Comparison of ENCODE assay signal across 7 mouse cellular contexts in genomic region chr16:50201546-50202151, GRCm38 (mm10).
DNase-seq lines count a peak whose midpoint lies in the region; ATAC-seq and TF ChIP-seq lines count a peak whose summit lies in the region.

No protein-coding gene starts in this region.

- H3K27ac ChIP-seq in kidney, embryonic 16.5 days (ENCODE audit: low read length), result no peak overlapping the region
- no peak overlapping the region for H3K27ac ChIP-seq in ES-Bruce4 (ENCODE audit: insufficient read depth, low read length)
- no peak overlapping the region for H3K27ac ChIP-seq in embryonic facial prominence, embryonic 14.5 days (replicated peaks; ENCODE audit: low read depth, low read length)

- H3K4me3 ChIP-seq in kidney, embryonic 16.5 days (ENCODE audit: low read length), result no peak overlapping the region
- no peak overlapping the region for H3K4me3 ChIP-seq in ES-Bruce4 (ENCODE audit: low read depth, low read length)
- no peak overlapping the region for H3K4me3 ChIP-seq in embryonic facial prominence, embryonic 14.5 days (ENCODE audit: low read depth, low read length)

- no peak overlapping the region for H3K4me2 ChIP-seq in kidney, embryonic 16.5 days (replicated peaks; ENCODE audit: low read depth, low read length)
- H3K4me2 ChIP-seq in embryonic facial prominence, embryonic 14.5 days (ENCODE audit: low read depth, low read length), result no peak overlapping the region

- H3K9ac ChIP-seq in kidney, embryonic 16.5 days (replicated peaks; ENCODE audit: low read length), result no peak overlapping the region
- H3K9ac ChIP-seq in ES-Bruce4 (ENCODE audit: low read depth, poor library complexity, severe bottlenecking), result no peak overlapping the region
- H3K9ac ChIP-seq in embryonic facial prominence, embryonic 14.5 days (ENCODE audit: low read depth, low read length), result no peak overlapping the region

- no peak for ATAC-seq in kidney, embryonic 16.5 days (ENCODE audit: low FRiP score, low TSS enrichment)
- ATAC-seq in embryonic facial prominence, embryonic 14.5 days (ENCODE audit: low read depth), result peak; percentile 44; the same call in 1 of the 2 replicates

- no peaks in the 10 kb centered on the region for H3K9me3 ChIP-seq in kidney, embryonic 16.5 days (ENCODE audit: low read length)
- H3K9me3 ChIP-seq in ES-Bruce4 (replicated peaks; ENCODE audit: control insufficient read depth, insufficient read depth, low read length, poor library complexity, severe bottlenecking), result no peaks in the 10 kb centered on the region
- H3K9me3 ChIP-seq in embryonic facial prominence, embryonic 14.5 days (ENCODE audit: control insufficient read depth, low read length), result no peaks in the 10 kb centered on the region

- TF ChIP-seq CTCF in ES-Bruce4 (IDR thresholded peaks at IDR 0.05; ENCODE audit: low read depth, low read length), result peak; percentile 60

- no peak for TF ChIP-seq POLR2A in ES-Bruce4 (IDR thresholded peaks at IDR 0.05; ENCODE audit: insufficient read depth, low read length)

- H3K27me3 ChIP-seq in kidney, embryonic 16.5 days (ENCODE audit: insufficient read depth, low read length), result no peaks in the 10 kb centered on the region
- no peaks in the 10 kb centered on the region for H3K27me3 ChIP-seq in ES-Bruce4 (ENCODE audit: control insufficient read depth, insufficient read depth, low read length, poor library complexity, severe bottlenecking)
- no peaks in the 10 kb centered on the region for H3K27me3 ChIP-seq in embryonic facial prominence, embryonic 14.5 days (replicated peaks; ENCODE audit: control insufficient read depth, insufficient read depth, low read length)

- no peaks in the 10 kb centered on the region for H3K4me1 ChIP-seq in kidney, embryonic 16.5 days (ENCODE audit: insufficient read depth, low read length)
- no peaks in the 10 kb centered on the region for H3K4me1 ChIP-seq in ES-Bruce4 (ENCODE audit: control insufficient read depth, insufficient read depth, low read length)
- no peaks in the 10 kb centered on the region for H3K4me1 ChIP-seq in embryonic facial prominence, embryonic 14.5 days (ENCODE audit: control insufficient read depth, insufficient read depth, low read length)

- peak; percentile 58 for DNase-seq in kidney, adult 9 months
- DNase-seq in adrenal gland, adult 2 months, result peak; percentile 29
- DNase-seq in embryonic facial prominence, embryonic 14.5 days (ENCODE audit: low spot score), result no peak
- peak; percentile 79 for DNase-seq in naive thymus-derived CD4-positive, alpha-beta T cell, adult 2 months (ENCODE audit: low read depth)
- no peak for DNase-seq in frontal cortex, postnatal 10 days (ENCODE audit: low spot score in 2 of 2)

- peaks cover 38% of the 10 kb centered on the region for H3K36me3 ChIP-seq in kidney, embryonic 16.5 days (ENCODE audit: insufficient read depth, low read length)
- peaks cover 11% of the 10 kb centered on the region for H3K36me3 ChIP-seq in ES-Bruce4 (ENCODE audit: control insufficient read depth, insufficient read depth, low read length, poor library complexity, severe bottlenecking)
- H3K36me3 ChIP-seq in embryonic facial prominence, embryonic 14.5 days (ENCODE audit: control insufficient read depth, insufficient read depth, low read length), result peaks cover 31% of the 10 kb centered on the region

- TF ChIP-seq EP300 in ES-Bruce4 (IDR thresholded peaks at IDR 0.05; ENCODE audit: insufficient read depth, low read depth, low read length), result no peak

- WGBS in kidney, embryonic 16.5 days, result 90% methylated on average over 7 of the region's 7 CpGs
- 82% methylated on average over 7 of the region's 7 CpGs for WGBS in embryonic facial prominence, embryonic 14.5 days

Comparison
In these comparisons a context has a peak if more than half of its experiments do, and no peak if none do; other contexts are left out.
1. DNase-seq: peak in kidney, adult 9 months (single experiment), adrenal gland, adult 2 months (single experiment) and naive thymus-derived CD4-positive, alpha-beta T cell, adult 2 months (single experiment); none in embryonic facial prominence, embryonic 14.5 days (single experiment) and frontal cortex, postnatal 10 days (0 of 2).